Mouse (Mus musculus): ENCODE data around the gene Rasa4. TPM values are rescaled to one million over a fixed set of nuclear protein-coding genes. Genes with fewer than 3 reads are reported as not detected.
A peak's percentile ranks its signal among the peaks of the same experiment; 100 is the strongest.
"Not testable (repeated sequence)": the region's sequence is repeated elsewhere in the genome, so short reads cannot be mapped to it uniquely, and the experiment has no call there.

Rasa4 gene
- total and polyA plus RNA-seq, 3 experiments, result 1.4 to 2.5 TPM; not detected in 1

- Histone ChIP-seq H3K27ac (ENCODE audit: control insufficient read depth, low read depth, low read length) (no peak overlapping the region), H3K27me3 (ENCODE audit: control insufficient read depth in 1 of 2, insufficient read depth in 2 of 2, low read length in 2 of 2) (no peaks in the 10 kb centered on the region), H3K4me1 (ENCODE audit: control insufficient read depth in 1 of 2, insufficient read depth in 2 of 2, low read length in 2 of 2) (peaks cover 0 to 2% of the 10 kb centered on the region in 2 experiments; a peak in 2 of 4 replicates), H3K36me3 (ENCODE audit: control insufficient read depth in 1 of 2, insufficient read depth in 2 of 2, low read length in 2 of 2) (no peaks in the 10 kb centered on the region), H3K79me2 (ENCODE audit: control insufficient read depth, insufficient read depth, low read length, poor library complexity) (no peaks in the 10 kb centered on the region), H3K9me3 (replicated peaks; ENCODE audit: insufficient read depth, low read length) (no peaks in the 10 kb centered on the region), H3K4me3 (ENCODE audit: control insufficient read depth in 1 of 2, insufficient read depth in 1 of 2, low read depth in 2 of 2, low read length in 2 of 2) (peak overlapping the region; percentile 1 to 11; a peak in 2 of 4 replicates), H3K9ac (ENCODE audit: control insufficient read depth, low read depth, low read length, poor library complexity, severe bottlenecking) (no peak overlapping the region)
- TF ChIP-seq SIN3A (IDR thresholded peaks at IDR 0.05; ENCODE audit: low read length) (0 out of 2 replicates have a peak, but pooled peaks have one; percentile 24), CHD1 (IDR thresholded peaks at IDR 0.05; ENCODE audit: low read depth, low read length) (no peak), SMC3 (IDR thresholded peaks at IDR 0.05; ENCODE audit: low read depth, low read length) (peak; percentile 41), ZC3H11A (IDR thresholded peaks at IDR 0.05; ENCODE audit: low read depth, low read length) (peak; percentile 28), MAX (IDR thresholded peaks at IDR 0.05; ENCODE audit: low read length) (no peak), UBTF (IDR thresholded peaks at IDR 0.05; ENCODE audit: borderline replicate concordance, insufficient read depth, low read depth, low read length) (no peak), TCF12 (IDR thresholded peaks at IDR 0.05; ENCODE audit: low read depth, low read length) (no peak), RAD21 (IDR thresholded peaks at IDR 0.05; ENCODE audit: low read depth, low read length) (peak; percentile 47), CTCF (IDR thresholded peaks at IDR 0.05 in 2 of 3, conservative IDR thresholded peaks at IDR 0.05 in 1 of 3; ENCODE audit: control insufficient read depth in 1 of 3, insufficient read depth in 1 of 3, low read depth in 2 of 3, low read length in 3 of 3, poor library complexity in 1 of 3, severe bottlenecking in 1 of 3) (peak; percentile 53 to 72 (median 68)), USF2 (IDR thresholded peaks at IDR 0.05; ENCODE audit: borderline replicate concordance in 1 of 2, insufficient read depth in 1 of 2, low read depth in 1 of 2, low read length in 2 of 2) (no peak), JUND (IDR thresholded peaks at IDR 0.05; ENCODE audit: low read depth, low read length) (no peak)
- DNase-seq (ENCODE audit: low read depth, low spot score), result peak; percentile 56
Observed at GRCm38 (mm10) chr5:136045408-136045807, 38.3 kb upstream of the Rasa4 start.

DNA sequence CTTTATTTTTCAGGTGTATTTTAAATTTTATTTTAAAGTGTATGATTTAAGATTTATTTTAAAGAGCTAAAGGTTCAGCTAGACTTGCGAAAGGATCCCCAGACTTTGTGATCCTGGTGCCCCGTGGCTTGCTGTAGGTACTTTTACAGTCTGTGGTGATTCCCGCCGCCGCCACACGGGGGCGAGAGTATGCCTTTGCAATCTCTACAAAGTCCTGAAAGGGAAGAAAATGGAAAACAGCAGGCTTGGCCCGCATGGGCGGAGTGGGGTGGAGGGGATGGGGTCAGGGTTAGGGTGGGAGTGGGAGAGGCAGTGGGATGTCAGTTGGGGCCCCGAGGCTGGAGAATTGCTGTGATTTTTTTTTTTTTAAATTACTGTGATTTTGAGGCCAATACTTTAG lies 37.7 kb upstream of the Rasa4 start:
- peak; percentile 83 for DNase-seq (ENCODE audit: low read depth, low spot score)
- no peaks in the 10 kb centered on the region for H3K79me2 ChIP-seq (ENCODE audit: control insufficient read depth, insufficient read depth, low read length, poor library complexity)
- TF ChIP-seq ZNF384 (IDR thresholded peaks at IDR 0.05; ENCODE audit: low read depth, low read length) (peak; percentile 20; the same call in 1 of the 2 replicates), CHD2 (IDR thresholded peaks at IDR 0.05; ENCODE audit: low read length) (no peak), CTCF (IDR thresholded peaks at IDR 0.05 in 2 of 3, conservative IDR thresholded peaks at IDR 0.05 in 1 of 3; ENCODE audit: control insufficient read depth in 1 of 3, insufficient read depth in 1 of 3, low read depth in 2 of 3, low read length in 3 of 3, poor library complexity in 1 of 3, severe bottlenecking in 1 of 3) (peak; percentile 56 to 93 (median 89); a peak in 5 of 6 replicates), SMC3 (IDR thresholded peaks at IDR 0.05; ENCODE audit: low read depth, low read length) (peak; percentile 80), CHD1 (IDR thresholded peaks at IDR 0.05; ENCODE audit: low read depth, low read length) (no peak), POLR2AphosphoS5 (IDR thresholded peaks at IDR 0.05; ENCODE audit: borderline replicate concordance, low read depth, low read length) (no peak), GATA1 (IDR thresholded peaks at IDR 0.05; ENCODE audit: low read depth, low read length) (no peak), TBP (IDR thresholded peaks at IDR 0.05; ENCODE audit: low read depth, low read length) (no peak), ETS1 (IDR thresholded peaks at IDR 0.05; ENCODE audit: low read depth, low read length) (no peak), BHLHE40 (IDR thresholded peaks at IDR 0.05; ENCODE audit: borderline replicate concordance, low read depth, low read length) (no peak), MEF2A (IDR thresholded peaks at IDR 0.05; ENCODE audit: extremely low read depth, insufficient replicate concordance, low read depth, low read length, poor library complexity, severe bottlenecking) (no peak), EP300 (IDR thresholded peaks at IDR 0.05; ENCODE audit: low read depth in 1 of 2, low read length in 2 of 2) (no peak), RAD21 (IDR thresholded peaks at IDR 0.05; ENCODE audit: low read depth, low read length) (peak; percentile 59), ZC3H11A (IDR thresholded peaks at IDR 0.05; ENCODE audit: low read depth, low read length) (peak; percentile 52)

GRCm38 (mm10) chr5:136048541-136048940 lies 35.2 kb upstream of the Rasa4 start:
- H3K9ac ChIP-seq (ENCODE audit: control insufficient read depth, low read depth, low read length, poor library complexity, severe bottlenecking); H3K9me3 ChIP-seq (replicated peaks; ENCODE audit: insufficient read depth, low read length): not testable (repeated sequence)

More for the DNA sequence above, 37.7 kb upstream of the Rasa4 start:
- Histone ChIP-seq H3K4me3 (ENCODE audit: control insufficient read depth in 1 of 2, insufficient read depth in 1 of 2, low read depth in 2 of 2, low read length in 2 of 2) (peak overlapping the region in 1 of 2 experiments; percentile 11; a peak in 2 of 4 replicates), H3K9ac (ENCODE audit: control insufficient read depth, low read depth, low read length, poor library complexity, severe bottlenecking) (no peak overlapping the region), H3K36me3 (ENCODE audit: control insufficient read depth in 1 of 2, insufficient read depth in 2 of 2, low read length in 2 of 2) (no peaks in the 10 kb centered on the region), H3K4me1 (ENCODE audit: control insufficient read depth in 1 of 2, insufficient read depth in 2 of 2, low read length in 2 of 2) (no peaks in the 10 kb centered on the region; a peak in 2 of 4 replicates), H3K27me3 (ENCODE audit: control insufficient read depth in 1 of 2, insufficient read depth in 2 of 2, low read length in 2 of 2) (no peaks in the 10 kb centered on the region), H3K27ac (ENCODE audit: control insufficient read depth, low read depth, low read length) (no peak overlapping the region), H3K9me3 (replicated peaks; ENCODE audit: insufficient read depth, low read length) (no peaks in the 10 kb centered on the region)

More at GRCm38 (mm10) chr5:136048541-136048940, 35.2 kb upstream of the Rasa4 start:
- H3K27ac ChIP-seq (ENCODE audit: control insufficient read depth, low read depth, low read length); H3K79me2 ChIP-seq (ENCODE audit: control insufficient read depth, insufficient read depth, low read length, poor library complexity); H3K27me3 ChIP-seq (ENCODE audit: control insufficient read depth in 1 of 2, insufficient read depth in 2 of 2, low read length in 2 of 2); H3K4me3 ChIP-seq (ENCODE audit: control insufficient read depth in 1 of 2, insufficient read depth in 1 of 2, low read depth in 2 of 2, low read length in 2 of 2); H3K4me1 ChIP-seq (ENCODE audit: control insufficient read depth in 1 of 2, insufficient read depth in 2 of 2, low read length in 2 of 2); DNase-seq (ENCODE audit: low read depth, low spot score); H3K36me3 ChIP-seq (ENCODE audit: control insufficient read depth in 1 of 2, insufficient read depth in 2 of 2, low read length in 2 of 2): not testable (repeated sequence)
